Mouse (Mus musculus) neural tube, embryonic 14.5 days (tissue): ENCODE data around the gene Gm20695. TPM values are rescaled to one million over a fixed set of nuclear protein-coding genes. Genes with fewer than 3 reads are reported as not detected.

ENCODE experiments used
- ATAC-seq: fragments of 200-750 bp; cut with Nextera tagmentation; 2 replicates; pipeline ENCODE4 v1.8.0; 2017; ENCODE audit warnings: low read depth, mild to moderate bottlenecking, moderate TSS enrichment, moderate library complexity
- H3K27ac ChIP-seq: fragments of 300-500 bp; sonication (generic); 2 replicates; pipeline ENCODE4 v1.5.1; 2014; ENCODE audit warnings: low read depth, mild to moderate bottlenecking, control low read depth, low read length, moderate library complexity, mixed read lengths
- H3K27me3 ChIP-seq: fragments of 300-500 bp; sonication (generic); 2 replicates; pipeline ENCODE4 v1.6.1; 2014; ENCODE audit warnings: low read length; ENCODE audit not compliant: control insufficient read depth, insufficient read depth
- H3K36me3 ChIP-seq: fragments of 300-500 bp; sonication (generic); 2 replicates; pipeline ENCODE4 v1.6.1; 2014; ENCODE audit warnings: low read length, mixed read lengths; ENCODE audit not compliant: control insufficient read depth, insufficient read depth
- H3K4me1 ChIP-seq: fragments of 300-500 bp; sonication (generic); 2 replicates; pipeline ENCODE4 v1.6.1; 2014; ENCODE audit warnings: low read length; ENCODE audit not compliant: control insufficient read depth, insufficient read depth
- H3K4me2 ChIP-seq: fragments of 300-500 bp; sonication (generic); 2 replicates; pipeline ENCODE4 v1.6.1; 2014; ENCODE audit warnings: mild to moderate bottlenecking, low read depth, low read length, control low read depth
- H3K4me3 ChIP-seq: fragments of 300-500 bp; sonication (generic); 2 replicates; pipeline ENCODE4 v1.5.1; 2014; ENCODE audit warnings: low read depth, low read length, control low read depth, mixed read lengths
- H3K9ac ChIP-seq: fragments of 300-500 bp; sonication (generic); replicated peaks from 2 replicates; pipeline ENCODE4 v1.6.1; 2014; ENCODE audit warnings: low read depth, mild to moderate bottlenecking, control low read depth, low read length, mixed read lengths
- H3K9me3 ChIP-seq: fragments of 300-500 bp; sonication (generic); 2 replicates; pipeline ENCODE4 v1.6.1; 2016; ENCODE audit warnings: low read length; ENCODE audit not compliant: control insufficient read depth
- WGBS: fragments of 180-500 bp; shearing (Covaris S2); extraction: QIAGEN DNeasy Blood & Tissue Kit; methylation state at CpG from one replicate; pipeline ENCODE4 v1.1.7; 2014; 5-methylcytosine and 5-hydroxymethylcytosine counted together
- polyA plus RNA-seq: library from polyadenylated mRNA; unstranded; fragments of >200 nt; fragmentation: Nextera tagmentation; extraction: Ambion mirVana; gene quantifications from 2 replicates; pipeline ENCODE4 v1.2.1, GENCODE M21; 2014

The Gm20695 gene
- polyA plus RNA-seq, 1 experiment from 2014 or later: 4.0 TPM

GRCm38 (mm10) chr16:3885065-3885670 lies 720 bp downstream of the Gm20695 start:
- H3K9ac ChIP-seq: peak overlapping the region; percentile 88
- peak overlapping the region; percentile 58 for H3K4me2 ChIP-seq
- peak overlapping the region; percentile 89 for H3K4me3 ChIP-seq
- WGBS: 4% methylated on average over 10 of the region's 10 CpGs
- H3K27me3 ChIP-seq: no peaks in the 10 kb centered on the region
- no peaks in the 10 kb centered on the region for H3K9me3 ChIP-seq
- peaks cover 15% of the 10 kb centered on the region for H3K4me1 ChIP-seq
- H3K36me3 ChIP-seq: 0 out of 2 replicates have a peak, but pooled peaks cover 2% of the 10 kb centered on the region
- ATAC-seq: no peak
- H3K27ac ChIP-seq: peak overlapping the region; percentile 92; the same call in 1 of the 2 replicates

- no peak overlapping the region for H3K9ac ChIP-seq
- no peaks in the 10 kb centered on the region for H3K9me3 ChIP-seq
- no peaks in the 10 kb centered on the region for H3K4me1 ChIP-seq
- no peaks in the 10 kb centered on the region for H3K27me3 ChIP-seq
- peaks cover 3% of the 10 kb centered on the region; the same call in 1 of the 2 replicates for H3K36me3 ChIP-seq
- H3K27ac ChIP-seq: no peak overlapping the region
- no peak overlapping the region for H3K4me3 ChIP-seq
- no peak for ATAC-seq
- WGBS: 95% methylated on average over 14 of the region's 14 CpGs
- H3K4me2 ChIP-seq: no peak overlapping the region
These were observed 7.3 kb downstream of the Gm20695 start for GRCm38 (mm10) chr16:3891621-3892295.

- no peak overlapping the region for H3K27ac ChIP-seq
- H3K4me2 ChIP-seq: no peak overlapping the region
- H3K9ac ChIP-seq: no peak overlapping the region
- H3K9me3 ChIP-seq: no peaks in the 10 kb centered on the region
- no peaks in the 10 kb centered on the region for H3K4me1 ChIP-seq
- no peaks in the 10 kb centered on the region for H3K27me3 ChIP-seq
- 75% methylated on average over 3 of the region's 3 CpGs for WGBS
- ATAC-seq: no peak
- H3K4me3 ChIP-seq: no peak overlapping the region
- H3K36me3 ChIP-seq: peaks cover 18% of the 10 kb centered on the region
These were observed 9.3 kb downstream of the Gm20695 start for GRCm38 (mm10) chr16:3893739-3894138.

GRCm38 (mm10) chr16:3895173-3895792 lies 10.8 kb downstream of the Gm20695 start:
- Histone ChIP-seq H3K9ac (no peak overlapping the region), H3K4me1 (no peaks in the 10 kb centered on the region), H3K27ac (no peak overlapping the region), H3K36me3 (peaks cover 33% of the 10 kb centered on the region), H3K27me3 (no peaks in the 10 kb centered on the region), H3K4me3 (no peak overlapping the region), H3K9me3 (no peaks in the 10 kb centered on the region), H3K4me2 (no peak overlapping the region)
- no peak for ATAC-seq
- 85% methylated on average over 9 of the region's 9 CpGs for WGBS

GRCm38 (mm10) chr16:3896046-3896445 lies 11.6 kb downstream of the Gm20695 start:
- Histone ChIP-seq H3K4me3 (no peak overlapping the region), H3K27ac (no peak overlapping the region), H3K4me2 (no peak overlapping the region), H3K4me1 (no peaks in the 10 kb centered on the region), H3K27me3 (no peaks in the 10 kb centered on the region), H3K9ac (no peak overlapping the region), H3K36me3 (peaks cover 39% of the 10 kb centered on the region), H3K9me3 (no peaks in the 10 kb centered on the region)
- WGBS: 94% methylated on average over 6 of the region's 6 CpGs
- no peak for ATAC-seq

- Histone ChIP-seq H3K27me3 (no peaks in the 10 kb centered on the region), H3K36me3 (peaks cover 44% of the 10 kb centered on the region), H3K27ac (no peak overlapping the region), H3K4me1 (no peaks in the 10 kb centered on the region), H3K4me2 (no peak overlapping the region), H3K4me3 (no peak overlapping the region), H3K9me3 (no peaks in the 10 kb centered on the region), H3K9ac (no peak overlapping the region)
- ATAC-seq: no peak
- WGBS: 96% methylated on average over 1 of the region's 1 CpGs
These were observed 12.1 kb downstream of the Gm20695 start for GRCm38 (mm10) chr16:3896553-3896952.

GRCm38 (mm10) chr16:3907471-3907870 lies 23.0 kb downstream of the Gm20695 start:
- Histone ChIP-seq H3K27me3 (no peaks in the 10 kb centered on the region), H3K27ac (no peak overlapping the region), H3K36me3 (peaks cover 20% of the 10 kb centered on the region; the same call in 1 of the 2 replicates), H3K4me1 (peaks cover 6% of the 10 kb centered on the region; the same call in 1 of the 2 replicates), H3K9ac (no peak overlapping the region), H3K9me3 (no peaks in the 10 kb centered on the region), H3K4me2 (no peak overlapping the region), H3K4me3 (no peak overlapping the region)
- no peak for ATAC-seq
- 87% methylated on average over 2 of the region's 2 CpGs for WGBS

- peak within 1 kb of the TSS; percentile 57 for H3K4me3 ChIP-seq
- H3K9ac ChIP-seq: peak within 1 kb of the TSS; percentile 70
- no peaks in the 10 kb centered on the region for H3K9me3 ChIP-seq
- peak; percentile 96 for ATAC-seq
- peaks cover 6% of the 10 kb centered on the region; the same call in 1 of the 2 replicates for H3K4me1 ChIP-seq
- H3K27me3 ChIP-seq: no peaks in the 10 kb centered on the region
- H3K36me3 ChIP-seq: peaks cover 25% of the 10 kb centered on the region; the same call in 1 of the 2 replicates
- H3K4me2 ChIP-seq: peak within 1 kb of the TSS; percentile 79
- WGBS: under 1% methylated on average over 33 of the region's 33 CpGs
- H3K27ac ChIP-seq: peak within 1 kb of the TSS; percentile 61
These were observed 24.2 kb downstream of the Gm20695 start, which contains the start of the genes 1700037C18Rik and Cluap1 for GRCm38 (mm10) chr16:3908537-3909111. Gene 1700037C18Rik, minus strand, starts transcription at chr16:3908689. Gene Cluap1, plus strand, starts transcription at chr16:3908801.
